Mouse (Mus musculus) hindbrain, embryonic 16.5 days (tissue): ENCODE data around the gene Serping1. TPM values are rescaled to one million over a fixed set of nuclear protein-coding genes. Genes with fewer than 3 reads are reported as not detected.
A peak's percentile ranks its signal among the peaks of the same experiment; 100 is the strongest.

Experiments used
- ATAC-seq: fragments of 200-750 bp; cut with Nextera tagmentation; 2 replicates; pipeline ENCODE4 v1.8.0; 2017; ENCODE audit warnings: moderate TSS enrichment, moderate library complexity
- H3K27ac ChIP-seq: fragments of 300-500 bp; sonication (generic); 2 replicates; pipeline ENCODE4 v1.5.1; 2014; ENCODE audit warnings: low read depth, mild to moderate bottlenecking, control low read depth, low read length, moderate library complexity
- H3K27me3 ChIP-seq: fragments of 300-500 bp; sonication (generic); replicated peaks from 2 replicates; pipeline ENCODE4 v1.6.1; 2014; ENCODE audit warnings: low read length; ENCODE audit not compliant: control insufficient read depth, insufficient read depth
- H3K36me3 ChIP-seq: fragments of 300-500 bp; sonication (generic); 2 replicates; pipeline ENCODE4 v1.6.1; 2014; ENCODE audit warnings: mild to moderate bottlenecking, low read length, moderate library complexity, mixed read lengths; ENCODE audit not compliant: control insufficient read depth, insufficient read depth
- H3K4me1 ChIP-seq: fragments of 300-500 bp; sonication (generic); 2 replicates; pipeline ENCODE4 v1.6.1; 2014; ENCODE audit warnings: low read depth, low read length; ENCODE audit not compliant: control insufficient read depth, insufficient read depth
- H3K4me2 ChIP-seq: fragments of 300-500 bp; sonication (generic); 2 replicates; pipeline ENCODE4 v1.6.1; 2014; ENCODE audit warnings: mild to moderate bottlenecking, low read length, control low read depth, moderate library complexity
- H3K4me3 ChIP-seq: fragments of 300-500 bp; sonication (generic); 2 replicates; pipeline ENCODE4 v1.5.1; 2014; ENCODE audit warnings: mild to moderate bottlenecking, low read length, control low read depth, moderate library complexity
- H3K9ac ChIP-seq: fragments of 300-500 bp; sonication (generic); 2 replicates; pipeline ENCODE4 v1.6.1; 2014; ENCODE audit warnings: low read depth, mild to moderate bottlenecking, control low read depth, low read length, moderate library complexity
- H3K9me3 ChIP-seq: fragments of 300-500 bp; sonication (generic); 2 replicates; pipeline ENCODE4 v1.6.1; 2014; ENCODE audit warnings: mild to moderate bottlenecking, low read length, moderate library complexity; ENCODE audit not compliant: control insufficient read depth
- WGBS: fragments of 180-500 bp; shearing (Covaris S2); extraction: QIAGEN DNeasy Blood & Tissue Kit; methylation state at CpG from one replicate; pipeline ENCODE4 v1.1.7; 2014; 5-methylcytosine and 5-hydroxymethylcytosine counted together
- polyA plus RNA-seq: library from polyadenylated mRNA; unstranded; fragments of >200 nt; fragmentation: Nextera tagmentation; extraction: Ambion mirVana; gene quantifications from 2 replicates; pipeline ENCODE4 v1.2.1, GENCODE M21; 2015

Gene Serping1
- polyA plus RNA-seq, 1 experiment from 2014 or later: 40.8 TPM

GRCm38 (mm10) chr2:84757026-84757682 is 18.1 kb downstream of the Serping1 start:
- 55% methylated on average over 7 of the region's 7 CpGs for WGBS

GRCm38 (mm10) chr2:84756245-84756644 is 19.0 kb downstream of the Serping1 start:
- no peaks in the 10 kb centered on the region for H3K36me3 ChIP-seq
- 88% methylated on average over 5 of the region's 5 CpGs for WGBS
- no peaks in the 10 kb centered on the region for H3K27me3 ChIP-seq
- no peak overlapping the region for H3K27ac ChIP-seq
- no peak for ATAC-seq
- H3K4me1 ChIP-seq: no peaks in the 10 kb centered on the region
- H3K4me3 ChIP-seq: no peak overlapping the region
- H3K9me3 ChIP-seq: no peaks in the 10 kb centered on the region
- no peak overlapping the region for H3K4me2 ChIP-seq
- H3K9ac ChIP-seq: no peak overlapping the region

More at GRCm38 (mm10) chr2:84757026-84757682, 18.1 kb downstream of the Serping1 start:
- H3K27me3 ChIP-seq: no peaks in the 10 kb centered on the region
- H3K36me3 ChIP-seq: no peaks in the 10 kb centered on the region
- H3K27ac ChIP-seq: no peak overlapping the region
- no peak overlapping the region for H3K4me2 ChIP-seq
- no peak overlapping the region for H3K4me3 ChIP-seq
- H3K4me1 ChIP-seq: no peaks in the 10 kb centered on the region
- no peaks in the 10 kb centered on the region for H3K9me3 ChIP-seq
- ATAC-seq: no peak
- no peak overlapping the region for H3K9ac ChIP-seq

GRCm38 (mm10) chr2:84750115-84750514 is 25.1 kb downstream of the Serping1 start:
- H3K9me3 ChIP-seq: no peaks in the 10 kb centered on the region
- no peaks in the 10 kb centered on the region for H3K36me3 ChIP-seq
- peak; percentile 34; the same call in 1 of the 2 replicates for ATAC-seq
- H3K27ac ChIP-seq: no peak overlapping the region
- WGBS: 69% methylated on average over 6 of the region's 6 CpGs
- no peak overlapping the region for H3K9ac ChIP-seq
- no peaks in the 10 kb centered on the region for H3K4me1 ChIP-seq
- no peak overlapping the region for H3K4me2 ChIP-seq
- no peaks in the 10 kb centered on the region for H3K27me3 ChIP-seq
- H3K4me3 ChIP-seq: no peak overlapping the region

GRCm38 (mm10) chr2:84744126-84744525 is 31.1 kb downstream of the Serping1 start:
- H3K4me3 ChIP-seq: peak overlapping the region; percentile 92

GRCm38 (mm10) chr2:84743561-84743960 is 31.7 kb downstream of the Serping1 start, which contains the start of gene Gm19426:
Gm19426 (minus strand) TSS chr2:84743655.
- Histone ChIP-seq H3K9ac (peak within 1 kb of the TSS; percentile 97), H3K27me3 (no peaks in the 10 kb centered on the region), H3K4me2 (peak within 1 kb of the TSS; percentile 92), H3K4me3 (peak within 1 kb of the TSS; percentile 92), H3K9me3 (no peaks in the 10 kb centered on the region), H3K36me3 (no peaks in the 10 kb centered on the region), H3K27ac (peak within 1 kb of the TSS; percentile 99), H3K4me1 (peaks cover 30% of the 10 kb centered on the region)
- under 1% methylated on average over 25 of the region's 25 CpGs for WGBS
- ATAC-seq: peak; percentile 93

More at GRCm38 (mm10) chr2:84744126-84744525, 31.1 kb downstream of the Serping1 start:
- 0% methylated on average over 10 of the region's 10 CpGs for WGBS
- no peaks in the 10 kb centered on the region for H3K9me3 ChIP-seq
- no peaks in the 10 kb centered on the region for H3K27me3 ChIP-seq
- H3K9ac ChIP-seq: peak overlapping the region; percentile 97
- H3K27ac ChIP-seq: peak overlapping the region; percentile 99
- H3K36me3 ChIP-seq: no peaks in the 10 kb centered on the region
- peaks cover 25% of the 10 kb centered on the region for H3K4me1 ChIP-seq
- peak; percentile 12 for ATAC-seq
- H3K4me2 ChIP-seq: peak overlapping the region; percentile 92

- Histone ChIP-seq H3K27ac (peak overlapping the region; percentile 99), H3K27me3 (no peaks in the 10 kb centered on the region), H3K4me1 (peaks cover 38% of the 10 kb centered on the region), H3K36me3 (no peaks in the 10 kb centered on the region), H3K9me3 (no peaks in the 10 kb centered on the region), H3K4me3 (peak overlapping the region; percentile 92), H3K4me2 (peak overlapping the region; percentile 92), H3K9ac (peak overlapping the region; percentile 97)
- peak; percentile 78 for ATAC-seq
- WGBS: 0% methylated on average over 26 of the region's 26 CpGs
Observed at GRCm38 (mm10) chr2:84742451-84743283, 32.6 kb downstream of the Serping1 start.

- Histone ChIP-seq H3K27me3 (no peaks in the 10 kb centered on the region), H3K4me1 (peaks cover 45% of the 10 kb centered on the region), H3K36me3 (no peaks in the 10 kb centered on the region), H3K9me3 (no peaks in the 10 kb centered on the region), H3K4me3 (peak overlapping the region; percentile 92), H3K4me2 (peak overlapping the region; percentile 92), H3K27ac (peak overlapping the region; percentile 99), H3K9ac (peak overlapping the region; percentile 97)
- peak; percentile 0 for ATAC-seq
- WGBS: 0% methylated on average over 5 of the region's 5 CpGs
Observed at GRCm38 (mm10) chr2:84741841-84742450, 33.3 kb downstream of the Serping1 start.

- Histone ChIP-seq H3K36me3 (no peaks in the 10 kb centered on the region), H3K9me3 (no peaks in the 10 kb centered on the region), H3K4me2 (peak overlapping the region; percentile 92), H3K4me3 (no peak overlapping the region), H3K4me1 (peaks cover 57% of the 10 kb centered on the region), H3K9ac (no peak overlapping the region), H3K27ac (no peak overlapping the region), H3K27me3 (no peaks in the 10 kb centered on the region)
- ATAC-seq: no peak
- WGBS: 66% methylated on average over 15 of the region's 15 CpGs
Observed at GRCm38 (mm10) chr2:84740608-84741333, 34.5 kb downstream of the Serping1 start.
